Mouse (Mus musculus): ENCODE measurements around the gene St5. TPM values are rescaled to one million over a fixed set of nuclear protein-coding genes. Genes with fewer than 3 reads are reported as not detected.

St5 gene
- polyA plus RNA-seq, 1 experiment, result 44.8 TPM

GRCm38 (mm10) chr7:109694576-109695338 lies 8.6 kb downstream of the St5 start:
- WGBS, result 78% methylated on average over 13 of the region's 13 CpGs
- TF ChIP-seq CTCF (IDR thresholded peaks at IDR 0.05; ENCODE audit: borderline replicate concordance, insufficient read depth, low read depth, low read length) (no peak), POLR2A (IDR thresholded peaks at IDR 0.05; ENCODE audit: borderline replicate concordance, insufficient read depth, low read length) (no peak)
- Histone ChIP-seq H3K27ac (ENCODE audit: insufficient read depth, low read length) (no peak overlapping the region), H3K27me3 (ENCODE audit: control insufficient read depth, insufficient read depth, low read length) (no peaks in the 10 kb centered on the region; the same call in 1 of the 2 replicates), H3K4me3 (replicated peaks; ENCODE audit: insufficient read depth, low read depth, low read length) (no peak overlapping the region), H3K4me1 (ENCODE audit: control insufficient read depth, insufficient read depth, low read length) (no peaks in the 10 kb centered on the region)
- no peak for DNase-seq

- H3K27me3 ChIP-seq (ENCODE audit: control insufficient read depth, insufficient read depth, low read length), result no peaks in the 10 kb centered on the region
- no peaks in the 10 kb centered on the region for H3K4me1 ChIP-seq (ENCODE audit: control insufficient read depth, insufficient read depth, low read length)
- H3K27ac ChIP-seq (ENCODE audit: insufficient read depth, low read length), result no peak overlapping the region
- DNase-seq, result no peak
- no peak for TF ChIP-seq POLR2A (IDR thresholded peaks at IDR 0.05; ENCODE audit: borderline replicate concordance, insufficient read depth, low read length)
- TF ChIP-seq CTCF (IDR thresholded peaks at IDR 0.05; ENCODE audit: borderline replicate concordance, insufficient read depth, low read depth, low read length), result no peak
- WGBS, result 63% methylated on average over 5 of the region's 5 CpGs
- H3K4me3 ChIP-seq (replicated peaks; ENCODE audit: insufficient read depth, low read depth, low read length), result no peak overlapping the region
These were observed 12.4 kb downstream of the St5 start for GRCm38 (mm10) chr7:109690961-109691360.

- no peaks in the 10 kb centered on the region for H3K27me3 ChIP-seq (ENCODE audit: control insufficient read depth, insufficient read depth, low read length)
- no peak for TF ChIP-seq CTCF (IDR thresholded peaks at IDR 0.05; ENCODE audit: borderline replicate concordance, insufficient read depth, low read depth, low read length)
- TF ChIP-seq POLR2A (IDR thresholded peaks at IDR 0.05; ENCODE audit: borderline replicate concordance, insufficient read depth, low read length), result no peak
- DNase-seq, result no peak
- WGBS, result 91% methylated on average over 3 of the region's 3 CpGs
- no peak overlapping the region for H3K27ac ChIP-seq (ENCODE audit: insufficient read depth, low read length)
- no peak overlapping the region for H3K4me3 ChIP-seq (replicated peaks; ENCODE audit: insufficient read depth, low read depth, low read length)
- no peaks in the 10 kb centered on the region for H3K4me1 ChIP-seq (ENCODE audit: control insufficient read depth, insufficient read depth, low read length)
These were observed 13.3 kb downstream of the St5 start for GRCm38 (mm10) chr7:109690101-109690500.

- TF ChIP-seq POLR2A (IDR thresholded peaks at IDR 0.05; ENCODE audit: borderline replicate concordance, insufficient read depth, low read length) (no peak), CTCF (IDR thresholded peaks at IDR 0.05; ENCODE audit: borderline replicate concordance, insufficient read depth, low read depth, low read length) (no peak)
- DNase-seq, result no peak
- 64% methylated on average over 9 of the region's 9 CpGs for WGBS
- no peak overlapping the region for H3K27ac ChIP-seq (ENCODE audit: insufficient read depth, low read length)
- no peak overlapping the region for H3K4me3 ChIP-seq (replicated peaks; ENCODE audit: insufficient read depth, low read depth, low read length)
- no peaks in the 10 kb centered on the region for H3K4me1 ChIP-seq (ENCODE audit: control insufficient read depth, insufficient read depth, low read length)
- H3K27me3 ChIP-seq (ENCODE audit: control insufficient read depth, insufficient read depth, low read length), result no peaks in the 10 kb centered on the region
These were observed 16.7 kb downstream of the St5 start for GRCm38 (mm10) chr7:109686585-109687128.

GRCm38 (mm10) chr7:109680879-109681278 lies 22.5 kb downstream of the St5 start:
- Histone ChIP-seq H3K27me3 (ENCODE audit: control insufficient read depth, insufficient read depth, low read length) (no peaks in the 10 kb centered on the region), H3K4me1 (ENCODE audit: control insufficient read depth, insufficient read depth, low read length) (no peaks in the 10 kb centered on the region), H3K4me3 (replicated peaks; ENCODE audit: insufficient read depth, low read depth, low read length) (no peak overlapping the region), H3K27ac (ENCODE audit: insufficient read depth, low read length) (no peak overlapping the region)
- TF ChIP-seq POLR2A (IDR thresholded peaks at IDR 0.05; ENCODE audit: borderline replicate concordance, insufficient read depth, low read length) (no peak), CTCF (IDR thresholded peaks at IDR 0.05; ENCODE audit: borderline replicate concordance, insufficient read depth, low read depth, low read length) (no peak)
- DNase-seq, result no peak
- 95% methylated on average over 1 of the region's 1 CpGs for WGBS

GRCm38 (mm10) chr7:109680284-109680683 lies 23.1 kb downstream of the St5 start:
- H3K4me3 ChIP-seq (replicated peaks; ENCODE audit: insufficient read depth, low read depth, low read length), result no peak overlapping the region
- no peak overlapping the region for H3K27ac ChIP-seq (ENCODE audit: insufficient read depth, low read length)
- TF ChIP-seq CTCF (IDR thresholded peaks at IDR 0.05; ENCODE audit: borderline replicate concordance, insufficient read depth, low read depth, low read length) (no peak), POLR2A (IDR thresholded peaks at IDR 0.05; ENCODE audit: borderline replicate concordance, insufficient read depth, low read length) (no peak)
- H3K27me3 ChIP-seq (ENCODE audit: control insufficient read depth, insufficient read depth, low read length), result no peaks in the 10 kb centered on the region
- no peaks in the 10 kb centered on the region for H3K4me1 ChIP-seq (ENCODE audit: control insufficient read depth, insufficient read depth, low read length)
- DNase-seq, result no peak
- 93% methylated on average over 2 of the region's 2 CpGs for WGBS

- Histone ChIP-seq H3K27ac (ENCODE audit: insufficient read depth, low read length) (no peak overlapping the region), H3K4me1 (ENCODE audit: control insufficient read depth, insufficient read depth, low read length) (no peaks in the 10 kb centered on the region), H3K27me3 (ENCODE audit: control insufficient read depth, insufficient read depth, low read length) (no peaks in the 10 kb centered on the region), H3K4me3 (replicated peaks; ENCODE audit: insufficient read depth, low read depth, low read length) (no peak overlapping the region)
- no peak for TF ChIP-seq POLR2A (IDR thresholded peaks at IDR 0.05; ENCODE audit: borderline replicate concordance, insufficient read depth, low read length)
- WGBS, result 76% methylated on average over 4 of the region's 4 CpGs
- DNase-seq, result no peak
These were observed 28.3 kb downstream of the St5 start for GRCm38 (mm10) chr7:109674944-109675628.

All from cerebellum, adult 2 months (tissue).